Mouse (Mus musculus): ENCODE results near the gene Pigb. TPM values are rescaled to one million over a fixed set of nuclear protein-coding genes. Genes with fewer than 3 reads are reported as not detected.

Gene Pigb
- polyA plus RNA-seq, 1 experiment: 17.5 TPM

DNA sequence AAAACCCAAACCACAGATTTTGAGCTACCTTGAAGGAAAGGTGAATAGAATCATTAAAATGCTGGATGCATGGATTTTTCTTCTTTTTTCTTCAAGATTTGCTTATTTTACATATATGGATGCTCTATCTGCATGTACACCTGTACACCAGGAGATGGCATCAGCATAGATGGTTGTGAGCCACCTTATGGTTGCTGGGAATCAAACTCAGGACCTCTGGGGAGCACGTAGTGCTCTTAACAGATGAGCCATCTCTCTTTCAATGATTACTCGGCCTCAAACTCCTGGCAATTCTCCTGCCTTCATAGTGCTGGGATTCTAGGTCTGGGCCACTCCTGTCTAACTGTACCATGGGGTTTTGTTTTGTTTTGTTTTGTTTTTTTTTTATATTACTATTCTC, 57.1 kb downstream of the Pigb start:
- Histone ChIP-seq H3K27ac (ENCODE audit: insufficient read depth, low read length) (no peak overlapping the region), H3K4me1 (ENCODE audit: control insufficient read depth, insufficient read depth, low read length) (0 out of 2 replicates have a peak, but pooled peaks cover 3% of the 10 kb centered on the region), H3K4me3 (ENCODE audit: insufficient read depth, low read length) (no peak overlapping the region)
- no peak for TF ChIP-seq CTCF (IDR thresholded peaks at IDR 0.05; ENCODE audit: borderline replicate concordance, insufficient read depth, low read length)

DNA sequence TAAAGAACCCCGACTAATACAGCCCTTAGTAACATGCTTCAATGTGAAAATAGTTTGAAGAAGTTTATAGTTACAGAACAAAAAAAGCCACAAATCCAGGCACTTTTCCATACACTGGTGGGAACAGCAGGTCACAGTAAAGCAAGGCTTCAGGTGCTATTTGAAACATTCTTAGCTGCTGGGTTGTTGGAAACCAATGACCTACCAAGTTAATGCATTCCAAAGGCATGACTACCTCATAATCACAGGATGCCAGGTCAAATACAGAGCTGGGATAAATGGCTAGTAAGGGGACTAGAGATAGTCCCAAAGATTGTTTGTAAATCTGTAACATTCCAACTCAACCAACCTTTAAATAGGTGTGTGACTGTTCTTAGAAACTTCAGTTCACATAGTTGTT, 64.9 kb downstream of the Pigb start:
- Histone ChIP-seq H3K4me1 (ENCODE audit: control insufficient read depth, insufficient read depth, low read length) (no peaks in the 10 kb centered on the region), H3K27ac (ENCODE audit: insufficient read depth, low read length) (no peak overlapping the region), H3K4me3 (ENCODE audit: insufficient read depth, low read length) (no peak overlapping the region)
- TF ChIP-seq CTCF (IDR thresholded peaks at IDR 0.05; ENCODE audit: borderline replicate concordance, insufficient read depth, low read length) (no peak), POLR2A (IDR thresholded peaks at IDR 0.05; ENCODE audit: low read depth, low read length) (no peak)

DNA sequence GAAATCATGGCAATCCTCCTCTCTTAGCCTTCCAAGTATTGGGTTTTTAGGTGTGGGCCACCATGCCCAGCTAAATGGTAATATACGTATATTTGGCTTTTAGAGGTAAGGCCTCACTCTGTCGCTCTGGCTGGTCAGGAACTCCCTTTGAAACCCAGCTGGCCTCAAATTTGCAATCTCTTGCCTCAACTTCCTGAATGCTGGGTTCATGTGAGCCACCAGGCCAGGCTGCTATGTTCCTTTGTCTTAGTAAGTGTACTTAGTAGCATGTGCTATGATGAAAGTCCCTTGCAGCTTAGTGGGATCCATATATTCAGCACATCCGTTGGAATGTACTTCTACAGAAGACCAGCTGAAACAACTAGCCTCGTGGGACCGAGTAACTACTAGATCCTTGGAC, 65.4 kb downstream of the Pigb start:
- H3K4me3 ChIP-seq (ENCODE audit: insufficient read depth, low read length): no peak overlapping the region
- TF ChIP-seq POLR2A (IDR thresholded peaks at IDR 0.05; ENCODE audit: low read depth, low read length): no peak
- TF ChIP-seq CTCF (IDR thresholded peaks at IDR 0.05; ENCODE audit: borderline replicate concordance, insufficient read depth, low read length): no peak
- H3K4me1 ChIP-seq (ENCODE audit: control insufficient read depth, insufficient read depth, low read length): no peaks in the 10 kb centered on the region
- no peak overlapping the region for H3K27ac ChIP-seq (ENCODE audit: insufficient read depth, low read length)

DNA sequence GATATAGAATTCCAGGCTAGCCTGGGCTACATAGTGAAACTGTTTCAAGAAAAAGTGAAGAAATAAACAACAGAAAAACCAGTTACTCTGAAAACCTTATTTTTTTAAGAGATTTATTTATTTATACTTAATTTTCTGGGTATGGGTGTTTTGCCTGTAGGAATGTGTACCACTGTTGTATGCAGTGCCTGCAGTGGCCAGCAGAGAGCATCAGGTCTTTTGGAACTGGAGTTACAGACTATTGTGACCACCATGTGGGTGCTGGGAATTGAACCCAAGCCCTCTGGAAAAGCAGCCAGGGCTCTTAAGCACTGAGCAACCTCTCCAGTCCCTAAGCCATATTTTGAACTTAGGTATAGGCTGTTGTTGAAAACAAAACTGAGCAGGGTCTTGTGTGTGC, 67.2 kb downstream of the Pigb start:
- Histone ChIP-seq H3K4me1 (ENCODE audit: control insufficient read depth, insufficient read depth, low read length) (no peaks in the 10 kb centered on the region), H3K27ac (ENCODE audit: insufficient read depth, low read length) (no peak overlapping the region), H3K4me3 (ENCODE audit: insufficient read depth, low read length) (no peak overlapping the region)
- TF ChIP-seq CTCF (IDR thresholded peaks at IDR 0.05; ENCODE audit: borderline replicate concordance, insufficient read depth, low read length) (no peak), POLR2A (IDR thresholded peaks at IDR 0.05; ENCODE audit: low read depth, low read length) (no peak)

DNA sequence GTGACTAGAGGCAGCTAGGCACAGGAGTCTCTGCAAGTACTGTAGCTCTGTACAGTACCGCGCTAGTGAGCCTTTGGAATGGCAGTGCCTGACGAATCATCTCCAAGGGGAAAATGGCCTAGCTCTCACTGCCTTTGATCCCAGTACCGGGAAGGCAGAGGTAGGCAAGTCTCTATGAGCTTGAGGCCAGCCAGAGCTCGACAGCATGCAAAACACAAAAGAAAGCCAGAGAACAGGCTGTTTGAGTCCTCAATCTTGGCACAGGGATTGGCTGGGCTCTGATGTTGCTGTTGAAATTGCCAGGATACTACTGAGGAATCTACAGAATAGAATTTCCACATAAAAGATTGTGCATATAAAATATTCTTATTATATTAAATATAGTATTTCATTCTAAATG, 67.7 kb downstream of the Pigb start:
- no peak overlapping the region for H3K27ac ChIP-seq (ENCODE audit: insufficient read depth, low read length)
- H3K4me1 ChIP-seq (ENCODE audit: control insufficient read depth, insufficient read depth, low read length): no peaks in the 10 kb centered on the region
- no peak for TF ChIP-seq CTCF (IDR thresholded peaks at IDR 0.05; ENCODE audit: borderline replicate concordance, insufficient read depth, low read length)
- no peak for TF ChIP-seq POLR2A (IDR thresholded peaks at IDR 0.05; ENCODE audit: low read depth, low read length)
- H3K4me3 ChIP-seq (ENCODE audit: insufficient read depth, low read length): no peak overlapping the region

DNA sequence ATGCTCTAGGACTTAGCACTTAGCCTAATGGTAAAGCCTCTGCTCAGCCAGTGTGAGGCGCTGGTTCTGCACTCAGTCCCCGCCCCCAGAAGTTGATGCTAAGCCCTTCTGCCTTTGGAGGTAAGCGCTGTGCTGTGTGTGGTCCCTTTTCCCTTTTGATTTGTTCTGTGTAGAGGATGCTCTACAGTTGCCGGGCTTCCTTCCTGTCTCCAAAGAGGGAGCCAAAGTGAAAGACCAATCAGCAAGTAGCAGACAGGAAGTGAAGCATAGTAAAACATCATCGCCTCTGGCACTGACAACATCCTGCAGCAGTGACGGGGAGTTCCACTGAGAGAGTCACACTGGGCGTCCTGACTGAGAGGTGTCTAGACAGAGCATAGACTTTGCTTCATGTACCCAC, 70.3 kb downstream of the Pigb start:
- no peak overlapping the region for H3K4me3 ChIP-seq (ENCODE audit: insufficient read depth, low read length)
- no peak for TF ChIP-seq CTCF (IDR thresholded peaks at IDR 0.05; ENCODE audit: borderline replicate concordance, insufficient read depth, low read length)
- no peak for TF ChIP-seq POLR2A (IDR thresholded peaks at IDR 0.05; ENCODE audit: low read depth, low read length)
- H3K27ac ChIP-seq (ENCODE audit: insufficient read depth, low read length): no peak overlapping the region
- H3K4me1 ChIP-seq (ENCODE audit: control insufficient read depth, insufficient read depth, low read length): no peaks in the 10 kb centered on the region

DNA sequence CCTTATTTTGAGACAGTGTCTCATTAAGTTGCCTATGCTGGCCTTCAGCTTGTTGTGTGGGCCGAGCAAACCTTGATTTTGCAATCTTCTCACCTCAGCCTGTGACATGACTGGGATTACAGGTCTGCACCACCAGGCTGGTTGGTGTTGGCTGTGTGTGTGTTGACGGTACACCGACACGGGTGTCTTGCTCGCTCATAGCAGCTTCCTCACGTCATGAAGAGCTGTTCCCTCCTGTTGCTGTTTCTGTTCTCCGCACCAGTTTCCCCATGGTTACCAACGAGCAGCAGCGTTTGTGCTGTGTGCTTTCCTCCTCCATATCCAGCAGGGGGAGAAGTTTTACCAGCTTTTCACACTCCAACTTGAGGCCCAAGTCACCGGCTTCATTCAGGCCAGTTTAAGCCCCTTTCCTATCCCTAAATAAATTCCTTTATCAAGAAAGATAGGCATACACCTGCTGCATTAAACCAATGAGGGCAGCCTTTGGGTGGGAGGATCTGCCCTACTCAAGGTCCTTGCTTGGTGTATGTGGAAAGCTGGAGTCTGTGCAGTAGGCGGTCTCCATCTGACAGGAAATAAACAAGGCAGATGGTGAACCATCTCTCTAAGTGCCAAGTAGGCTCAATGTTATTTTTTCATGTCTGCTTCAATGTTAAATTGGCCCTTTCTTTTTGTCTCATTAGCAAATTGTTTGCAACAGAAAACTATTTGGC, 71.7 kb downstream of the Pigb start:
- TF ChIP-seq POLR2A (IDR thresholded peaks at IDR 0.05; ENCODE audit: low read depth, low read length) (no peak), CTCF (IDR thresholded peaks at IDR 0.05; ENCODE audit: borderline replicate concordance, insufficient read depth, low read length) (peak; percentile 29; the same call in 1 of the 2 replicates)
- Histone ChIP-seq H3K27ac (ENCODE audit: insufficient read depth, low read length) (no peak overlapping the region), H3K4me3 (ENCODE audit: insufficient read depth, low read length) (no peak overlapping the region), H3K4me1 (ENCODE audit: control insufficient read depth, insufficient read depth, low read length) (no peaks in the 10 kb centered on the region)

DNA sequence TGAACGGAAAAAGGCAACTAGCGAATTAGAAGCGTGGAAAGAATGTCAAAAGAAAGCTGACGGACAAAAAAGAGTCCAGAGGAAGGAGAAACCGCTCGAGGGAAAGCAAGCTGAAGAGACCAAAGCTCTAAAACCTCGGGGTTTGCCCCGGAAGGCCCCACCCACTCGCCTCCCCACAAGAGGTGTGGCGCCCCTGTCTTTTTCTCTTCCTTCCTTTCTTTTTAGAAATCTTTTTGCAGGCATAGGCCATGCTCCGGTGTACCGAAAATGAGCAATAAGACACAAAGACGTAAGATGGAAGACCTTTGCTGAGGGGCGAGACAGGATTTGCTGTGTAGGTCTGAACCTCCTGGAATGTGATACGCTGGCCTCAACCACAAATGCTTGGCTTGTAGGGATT, 78.2 kb downstream of the Pigb start:
- no peaks in the 10 kb centered on the region for H3K4me1 ChIP-seq (ENCODE audit: control insufficient read depth, insufficient read depth, low read length)
- H3K4me3 ChIP-seq (ENCODE audit: insufficient read depth, low read length): no peak overlapping the region
- TF ChIP-seq CTCF (IDR thresholded peaks at IDR 0.05; ENCODE audit: borderline replicate concordance, insufficient read depth, low read length): no peak
- no peak for TF ChIP-seq POLR2A (IDR thresholded peaks at IDR 0.05; ENCODE audit: low read depth, low read length)
- H3K27ac ChIP-seq (ENCODE audit: insufficient read depth, low read length): no peak overlapping the region

DNA sequence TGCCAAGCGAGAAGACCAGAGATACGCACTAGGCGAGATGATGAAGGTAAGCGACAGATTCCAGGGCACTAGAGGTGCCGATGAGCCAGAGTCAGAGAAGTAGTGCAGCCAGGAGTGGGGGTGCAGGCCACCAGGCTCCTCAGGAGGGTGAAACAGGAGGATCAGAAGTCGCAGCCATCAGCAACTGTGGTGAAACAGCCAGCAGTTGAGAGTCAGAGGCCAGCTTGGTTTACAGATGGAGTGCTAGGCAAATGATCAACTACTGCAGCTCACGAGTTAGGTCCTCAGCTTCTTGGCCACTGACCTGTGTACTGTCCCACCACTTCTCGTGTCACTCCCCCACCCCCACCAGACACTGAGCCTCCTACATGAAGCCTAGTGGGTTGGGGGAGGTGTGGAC, 78.8 kb downstream of the Pigb start:
- Histone ChIP-seq H3K4me3 (ENCODE audit: insufficient read depth, low read length) (no peak overlapping the region), H3K27ac (ENCODE audit: insufficient read depth, low read length) (no peak overlapping the region), H3K4me1 (ENCODE audit: control insufficient read depth, insufficient read depth, low read length) (no peaks in the 10 kb centered on the region)
- TF ChIP-seq CTCF (IDR thresholded peaks at IDR 0.05; ENCODE audit: borderline replicate concordance, insufficient read depth, low read length) (no peak), POLR2A (IDR thresholded peaks at IDR 0.05; ENCODE audit: low read depth, low read length) (no peak)

DNA sequence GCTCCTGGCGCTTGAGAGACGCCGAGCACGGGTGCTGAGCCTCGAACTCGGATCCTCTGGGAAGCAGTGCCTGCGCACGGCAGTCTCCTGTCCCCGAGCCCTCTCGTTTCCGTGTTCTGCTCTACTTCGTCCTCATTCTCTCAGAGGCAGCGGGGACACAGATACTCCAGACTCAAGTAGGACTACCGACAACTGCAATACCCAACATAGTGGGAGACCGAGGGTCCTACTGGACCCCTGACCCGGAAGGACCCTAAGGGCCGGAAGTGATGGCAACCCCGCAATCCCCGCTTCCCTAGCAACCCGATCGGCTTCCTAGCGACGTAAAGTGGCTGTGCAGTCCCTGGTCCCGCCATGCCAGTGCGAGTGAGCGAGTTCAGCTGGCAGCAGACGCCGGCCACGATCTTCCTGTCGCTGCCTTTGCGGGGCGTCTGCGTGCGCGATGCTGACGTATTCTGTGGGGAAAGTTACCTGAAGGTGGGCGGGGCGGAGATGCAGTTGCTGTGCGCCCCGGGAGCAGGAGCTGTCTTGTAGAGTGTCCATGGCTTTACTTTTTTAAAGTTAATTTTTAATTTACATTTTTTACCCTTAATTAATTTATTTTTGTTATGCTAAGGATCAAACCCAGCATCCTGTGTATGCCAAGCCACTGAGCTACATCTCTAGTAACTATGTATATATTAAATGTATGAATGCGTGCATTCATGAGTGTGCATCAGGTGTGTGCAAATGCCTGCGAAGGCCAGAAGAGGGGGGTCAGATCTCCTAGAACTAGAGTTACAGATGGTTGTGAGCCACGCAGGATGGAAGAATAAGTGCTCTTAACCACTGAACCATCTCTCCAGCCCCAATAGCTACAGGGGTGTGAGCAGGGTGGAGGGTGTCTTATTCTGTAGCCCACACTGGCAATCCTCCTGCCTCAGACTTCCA, 81.4 kb downstream of the Pigb start, which contains the start of the genes Dyx1c1 and Gm44503:
Gene Dyx1c1, plus strand, starts transcription at position 265 of the 930 bp plus-strand sequence.
Gene Gm44503, plus strand, starts transcription at position 332 of the 930 bp plus-strand sequence.
- no peaks in the 10 kb centered on the region for H3K4me1 ChIP-seq (ENCODE audit: control insufficient read depth, insufficient read depth, low read length)
- H3K27ac ChIP-seq (ENCODE audit: insufficient read depth, low read length): no peak within 1 kb of the TSS
- peak within 1 kb of the TSS; percentile 45 for H3K4me3 ChIP-seq (ENCODE audit: insufficient read depth, low read length)
- TF ChIP-seq CTCF (IDR thresholded peaks at IDR 0.05; ENCODE audit: borderline replicate concordance, insufficient read depth, low read length) (no peak), POLR2A (IDR thresholded peaks at IDR 0.05; ENCODE audit: low read depth, low read length) (peak; percentile 42; the same call in 1 of the 2 replicates)

Other genes starting within 250 kb of the Pigb start
- 0.32 and 0.37 TPM in 2 replicates for gene Prtg, start 233.5 kb downstream of the Pigb start, polyA plus RNA-seq (2011; ENCODE audit: insufficient read length, low read depth, missing spikeins)
- 5.0 and 8.0 TPM in 2 replicates for gene Pygo1, start 114.7 kb downstream of the Pigb start, polyA plus RNA-seq (2011; ENCODE audit: insufficient read length, low read depth, missing spikeins)
- 0.86 and 0.95 TPM in 2 replicates for gene Dyx1c1, start 81.6 kb downstream of the Pigb start, polyA plus RNA-seq (2011; ENCODE audit: insufficient read length, low read depth, missing spikeins)
- gene Gm44503, start 81.5 kb downstream of the Pigb start, polyA plus RNA-seq (2011; ENCODE audit: insufficient read length, low read depth, missing spikeins): 0.30 TPM in 1 of 2 replicates, not detected in the other
- gene Ccpg1os, start 55.0 kb downstream of the Pigb start, polyA plus RNA-seq (2011; ENCODE audit: insufficient read length, low read depth, missing spikeins): 5.5 and 6.5 TPM in 2 replicates
- gene Ccpg1, start 54.9 kb downstream of the Pigb start, polyA plus RNA-seq (2011; ENCODE audit: insufficient read length, low read depth, missing spikeins): 28.1 and 30.7 TPM in 2 replicates
- gene Rab27a, start 4.5 kb upstream of the Pigb start, polyA plus RNA-seq (2011; ENCODE audit: insufficient read length, low read depth, missing spikeins): 2.5 and 5.1 TPM in 2 replicates
- gene Khdc3, start 61.5 kb upstream of the Pigb start, polyA plus RNA-seq (2011; ENCODE audit: insufficient read length, low read depth, missing spikeins): not detected in 2 replicates
- not detected in 2 replicates for gene Gm20509, start 62.1 kb upstream of the Pigb start, polyA plus RNA-seq (2011; ENCODE audit: insufficient read length, low read depth, missing spikeins)
- 49.7 and 60.8 TPM in 2 replicates for gene Rsl24d1, start 73.0 kb upstream of the Pigb start, polyA plus RNA-seq (2011; ENCODE audit: insufficient read length, low read depth, missing spikeins)

Data from embryonic fibroblast, embryonic 13.5 days (primary cell).